Mouse (Mus musculus) left cerebral cortex, adult 18-20 months (tissue): ENCODE data around the gene Foxo3. TPM values are rescaled to one million over a fixed set of nuclear protein-coding genes. Genes with fewer than 3 reads are reported as not detected.
A peak's percentile ranks its signal among the peaks of the same experiment; 100 is the strongest.

Experiments
- DNase-seq, 2 experiments: peaks; one replicate each; pipeline ENCODE4 v3.0.0; 2021 to 2022; ENCODE audit warnings: low spot score in 2 of 2, mixed read lengths in 1 of 2
- total RNA-seq, 2 experiments: library from RNA; stranded (reverse); gene quantifications; 2 replicates each; pipeline ENCODE4 v1.2.3; 2021

Gene Foxo3
- total RNA-seq, 2 experiments from 2014 or later, result 71.8 to 72.4 TPM

DNA sequence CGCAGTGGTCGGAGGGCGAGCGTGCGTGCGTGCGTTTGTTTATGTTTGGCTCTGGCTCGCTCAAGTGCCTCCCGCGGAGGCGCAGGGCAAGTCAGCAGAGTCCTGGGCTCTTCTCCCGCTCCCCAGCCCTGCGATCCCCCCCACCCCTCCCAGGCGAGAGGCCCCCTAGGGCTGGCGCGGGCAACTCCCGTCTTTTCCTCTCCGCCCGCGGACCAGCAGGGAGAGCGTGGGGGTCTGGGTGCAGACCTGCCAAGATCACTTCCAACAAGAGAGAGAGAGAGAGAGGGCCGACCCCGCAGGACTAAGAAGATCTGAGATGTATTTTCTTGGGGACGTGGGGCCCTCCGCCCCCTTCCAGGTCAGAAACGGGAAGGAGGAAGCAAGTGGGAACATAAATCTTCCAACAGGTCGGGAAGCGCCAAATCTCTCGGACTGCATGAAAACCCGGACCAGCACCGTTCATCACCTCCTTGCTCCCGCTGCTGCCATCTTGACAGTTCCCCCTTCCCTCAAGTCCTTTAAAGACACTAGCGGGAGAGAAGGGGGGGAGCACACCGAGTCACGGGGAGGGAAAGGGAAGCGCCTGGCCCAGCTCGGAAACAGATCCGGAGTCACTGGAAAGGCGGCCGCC is 569 bp downstream of the Foxo3 start:
- DNase-seq, result peak in 1 of 2 experiments; percentile 33

DNA sequence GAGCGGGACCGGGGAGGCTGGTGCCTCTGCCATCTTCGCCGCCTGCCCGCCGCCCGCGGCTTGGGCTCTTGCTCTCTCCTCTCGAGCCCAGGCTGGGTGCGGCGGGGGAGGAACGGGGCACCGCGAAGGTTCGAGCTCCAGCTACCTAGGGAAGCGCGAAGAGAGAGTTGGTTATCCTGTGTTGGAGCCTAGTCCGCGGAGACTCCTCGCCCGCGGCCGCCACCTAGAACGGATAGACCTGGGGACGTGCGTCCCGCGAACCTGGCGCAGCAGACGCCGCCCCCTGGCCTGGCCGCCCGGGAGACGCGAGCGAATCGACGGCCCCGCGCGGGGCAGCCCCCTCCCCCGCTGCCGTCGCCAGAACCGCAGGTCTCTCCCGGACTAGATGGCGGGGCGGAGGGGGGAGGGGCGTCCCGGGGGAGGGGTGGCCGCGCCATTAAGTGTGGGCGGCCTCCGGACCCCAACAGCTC is 1.1 kb downstream of the Foxo3 start:
- DNase-seq, result peak; percentile 44 to 51

DNA sequence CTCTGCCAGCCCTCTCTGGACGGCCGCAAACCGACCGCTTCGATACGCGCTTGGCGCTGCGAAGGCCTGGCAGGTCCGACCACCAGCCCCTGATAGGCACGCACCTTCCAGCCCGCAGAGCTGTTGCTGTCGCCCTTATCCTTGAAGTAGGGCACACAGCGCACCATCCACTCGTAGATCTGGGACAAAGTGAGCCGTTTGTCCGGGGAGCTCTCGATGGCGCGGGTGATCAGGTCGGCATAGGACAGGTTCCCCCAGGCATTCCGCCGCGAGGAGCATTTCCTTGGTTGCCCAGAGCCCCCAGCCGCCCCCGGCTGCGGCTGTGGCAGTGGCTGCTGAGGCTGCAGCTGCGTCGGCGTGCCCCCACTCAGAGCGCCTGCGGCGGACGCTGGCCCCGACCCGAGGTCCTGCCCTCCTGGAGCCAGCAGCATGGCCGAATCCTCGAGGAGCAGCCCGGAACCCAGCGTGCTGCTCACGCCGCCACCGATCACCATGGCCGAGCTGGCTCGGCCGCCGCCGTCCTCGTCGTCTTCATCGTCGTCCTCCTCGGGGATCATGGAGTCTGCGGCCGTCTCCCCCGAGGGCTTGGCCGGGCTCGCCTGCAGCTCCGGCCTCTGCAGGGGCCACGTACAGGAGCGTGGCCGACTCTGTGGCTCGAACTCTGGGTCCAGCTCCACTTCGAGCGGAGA is 1.7 kb downstream of the Foxo3 start:
- DNase-seq, result peak; percentile 19 to 24

DNA sequence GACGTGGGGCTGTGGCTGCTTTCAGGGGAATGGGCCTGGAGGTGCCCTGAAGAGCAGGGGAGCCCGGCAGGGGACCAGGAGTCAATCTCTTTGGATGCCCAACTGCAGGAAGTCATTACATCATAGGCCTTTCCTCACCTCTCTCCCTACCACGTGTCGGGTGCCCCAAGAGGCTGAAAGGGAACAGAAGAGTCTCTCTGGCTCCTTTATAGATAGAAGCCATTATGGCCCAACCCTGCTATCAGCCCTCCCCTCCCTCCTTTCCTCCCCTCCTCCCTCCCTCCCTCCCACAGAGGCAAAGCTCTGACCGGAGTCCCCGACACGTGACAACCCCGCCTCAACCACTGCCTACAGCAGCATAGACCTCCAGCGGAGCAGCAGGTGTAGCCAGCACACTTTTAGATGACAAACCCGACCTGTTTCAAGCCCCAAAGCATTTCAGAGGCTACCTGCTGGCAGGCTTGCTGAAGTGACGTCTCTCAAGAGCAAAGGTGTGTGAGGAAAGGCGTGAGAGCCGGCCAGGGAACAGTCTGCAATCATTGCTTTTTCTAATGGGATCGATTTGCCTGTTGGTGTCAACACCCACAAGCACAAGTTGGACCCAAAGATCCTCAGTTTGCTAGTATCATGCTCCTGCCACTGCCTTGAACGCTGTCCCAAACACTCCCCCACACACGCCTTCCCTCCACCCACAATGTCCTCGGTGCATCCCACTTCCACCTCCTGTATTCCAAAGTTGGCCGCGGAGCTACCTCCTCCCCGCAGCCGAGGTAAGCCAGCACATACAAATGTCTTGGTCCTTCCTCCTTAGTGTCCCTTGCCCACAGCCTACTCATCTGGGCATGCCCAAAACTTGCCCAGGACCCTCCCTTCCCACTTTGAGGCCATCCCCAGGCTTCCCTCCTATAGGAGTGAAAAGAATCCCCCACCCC is 2.5 kb downstream of the Foxo3 start:
- DNase-seq, result peak; percentile 36 to 44

DNA sequence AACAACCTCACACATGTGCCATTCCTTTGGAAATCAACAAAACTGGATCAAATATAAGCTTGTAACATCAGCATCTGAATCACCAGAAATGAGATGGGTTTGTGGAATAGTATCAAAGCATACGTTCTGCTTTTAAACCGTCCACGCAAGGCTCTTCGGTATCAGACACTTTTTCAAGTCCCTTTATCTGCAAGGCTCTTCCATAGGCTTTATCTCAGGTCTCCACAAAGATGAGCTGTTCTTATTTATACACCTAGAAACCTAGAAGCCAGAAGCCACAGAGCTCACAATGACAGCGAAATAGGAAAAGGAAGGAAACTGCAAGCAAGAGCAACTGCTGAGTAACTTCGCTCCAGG is 3.2 kb downstream of the Foxo3 start:
- no peak for DNase-seq

DNA sequence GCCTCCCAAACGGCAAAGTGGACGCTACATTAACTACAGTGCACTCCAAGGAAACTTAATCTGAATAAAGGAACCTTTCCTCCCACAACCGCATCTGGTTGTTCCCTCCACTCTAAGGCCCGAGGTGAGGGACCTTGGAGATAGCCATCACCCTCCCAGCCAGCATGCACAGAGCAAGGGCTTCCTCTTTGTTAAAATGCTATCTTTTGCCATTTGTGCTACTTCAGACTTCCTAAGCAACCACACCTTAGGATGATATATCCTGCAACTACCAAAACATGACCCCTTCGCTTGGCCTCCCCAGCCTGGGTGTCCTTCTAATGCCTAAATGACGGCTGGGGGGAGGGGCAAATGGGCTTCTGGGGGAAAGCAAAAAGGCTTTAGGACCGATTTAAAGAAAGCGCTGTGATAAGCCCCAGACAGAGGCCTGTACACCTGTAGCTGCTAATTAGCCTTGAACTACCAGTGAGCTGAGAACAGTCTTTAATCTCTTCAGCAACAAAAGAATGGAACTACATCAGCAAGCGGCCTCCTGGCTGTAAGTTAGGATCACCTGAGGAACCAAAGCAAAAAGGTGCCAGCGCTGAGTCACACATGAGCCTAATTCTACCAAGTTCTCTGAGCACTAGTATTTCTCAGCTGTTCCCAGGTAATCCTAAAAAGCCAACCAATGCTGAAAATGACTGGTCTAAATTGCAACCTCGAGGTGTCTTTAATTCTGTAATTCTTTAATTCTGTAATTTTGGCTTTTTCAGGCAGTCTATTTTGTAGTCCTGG is 4.9 kb downstream of the Foxo3 start:
- DNase-seq, result no peak

DNA sequence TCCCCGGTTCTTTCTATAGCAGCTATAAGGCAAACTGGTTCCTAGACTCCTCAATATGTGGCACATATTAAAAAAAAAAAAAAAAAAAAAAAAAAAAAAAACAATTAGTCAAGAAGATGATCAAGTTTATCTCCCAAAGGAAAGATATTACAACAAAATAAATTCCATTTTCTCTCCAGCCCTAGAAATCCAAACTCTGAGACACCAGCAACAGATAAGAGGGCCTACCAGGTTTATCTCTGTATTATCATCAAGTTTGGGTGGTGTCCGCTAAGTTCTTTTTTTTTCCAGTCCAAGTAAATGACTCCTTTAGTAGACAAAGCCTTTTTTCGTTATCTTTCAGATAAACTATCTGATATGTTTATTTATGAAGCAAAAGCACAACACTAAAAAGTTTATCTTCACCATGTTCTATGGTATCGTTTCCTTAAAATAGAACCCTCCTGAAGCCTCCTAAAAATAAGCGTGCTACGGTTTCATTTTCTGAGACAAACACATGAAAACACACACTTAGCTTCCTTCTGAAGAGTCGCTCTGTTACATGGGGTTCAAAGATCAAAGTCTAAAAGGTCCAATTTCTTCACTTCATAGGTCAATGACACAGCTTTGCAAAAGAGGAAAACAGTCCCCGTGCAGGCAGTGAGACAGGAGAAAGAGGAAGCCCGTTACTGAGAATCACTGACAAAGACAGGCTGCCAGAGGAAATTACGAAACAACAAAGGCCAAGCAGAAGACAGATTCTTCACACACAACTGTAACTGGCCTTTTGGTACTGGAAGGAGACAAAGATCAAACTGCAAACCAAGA is 6.1 kb downstream of the Foxo3 start:
- DNase-seq, result no peak

DNA sequence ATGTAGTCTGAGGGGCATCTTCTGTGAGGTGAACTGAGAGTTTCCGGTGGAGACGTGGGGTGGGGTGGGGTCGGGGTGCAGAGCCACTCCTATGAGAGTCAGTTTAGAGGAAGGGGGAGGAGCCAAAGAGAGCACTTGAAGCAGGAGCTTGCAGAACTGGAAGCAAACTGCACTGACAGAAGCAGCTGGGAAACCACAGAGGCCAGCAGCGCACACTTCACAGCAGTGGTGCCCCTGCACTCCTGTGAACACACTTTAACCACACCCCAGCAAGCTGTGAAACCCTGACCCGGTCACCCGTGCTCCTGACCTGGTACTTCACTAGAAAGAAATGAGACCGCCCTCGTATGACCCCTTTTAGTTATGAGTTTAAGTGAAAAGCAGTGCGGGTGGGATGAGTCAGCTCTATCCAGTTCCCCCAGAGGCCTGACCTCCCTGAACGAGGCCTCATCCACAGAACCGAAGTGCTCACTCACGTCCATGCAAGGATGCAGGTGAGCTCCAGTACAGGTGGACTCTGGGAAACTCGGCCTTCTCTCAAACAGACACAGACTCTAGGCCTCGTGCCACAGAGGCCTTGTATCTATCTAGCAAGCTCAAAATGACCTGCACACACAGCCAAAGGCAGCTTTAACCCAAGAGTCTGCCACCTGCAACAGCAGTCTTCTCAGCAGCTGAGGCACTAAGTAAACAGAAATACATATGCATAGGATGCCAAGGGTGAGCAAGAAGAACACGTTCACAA is 7.1 kb downstream of the Foxo3 start:
- no peak for DNase-seq

DNA sequence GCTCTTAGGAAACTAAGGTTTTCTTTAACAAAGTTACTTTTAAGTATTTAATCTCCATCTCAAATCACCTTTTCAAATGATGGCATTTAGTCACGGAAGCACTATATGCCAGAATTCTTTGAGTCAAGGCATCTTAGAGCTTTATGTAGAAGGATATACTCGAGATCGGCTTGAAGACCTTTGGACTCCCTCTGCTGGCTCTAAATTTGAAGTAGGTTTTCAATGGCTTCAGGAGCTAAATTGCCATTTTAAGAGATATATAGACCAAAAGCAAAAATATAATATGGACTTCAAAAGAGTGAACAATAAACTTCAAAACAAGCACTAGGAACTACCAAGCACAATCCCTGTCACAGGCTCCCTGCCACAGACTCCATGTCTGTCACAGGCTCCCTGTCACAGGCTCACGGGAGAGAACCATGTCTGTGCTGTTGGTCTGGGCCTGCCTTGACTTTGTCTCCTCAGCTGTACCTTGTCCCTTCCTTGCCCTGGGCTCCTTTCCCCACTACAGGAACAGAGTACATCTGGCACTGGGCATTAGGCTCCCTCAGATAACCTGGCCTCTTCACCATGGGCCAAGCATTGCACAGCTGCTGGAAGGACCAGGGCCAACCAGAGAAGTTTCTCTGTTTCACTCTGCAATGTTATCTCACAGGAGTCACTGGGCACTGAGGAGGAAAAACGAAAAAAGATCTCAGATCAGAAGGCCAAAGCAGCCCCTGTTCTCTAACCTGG is 8.6 kb downstream of the Foxo3 start:
- DNase-seq, result no peak

DNA sequence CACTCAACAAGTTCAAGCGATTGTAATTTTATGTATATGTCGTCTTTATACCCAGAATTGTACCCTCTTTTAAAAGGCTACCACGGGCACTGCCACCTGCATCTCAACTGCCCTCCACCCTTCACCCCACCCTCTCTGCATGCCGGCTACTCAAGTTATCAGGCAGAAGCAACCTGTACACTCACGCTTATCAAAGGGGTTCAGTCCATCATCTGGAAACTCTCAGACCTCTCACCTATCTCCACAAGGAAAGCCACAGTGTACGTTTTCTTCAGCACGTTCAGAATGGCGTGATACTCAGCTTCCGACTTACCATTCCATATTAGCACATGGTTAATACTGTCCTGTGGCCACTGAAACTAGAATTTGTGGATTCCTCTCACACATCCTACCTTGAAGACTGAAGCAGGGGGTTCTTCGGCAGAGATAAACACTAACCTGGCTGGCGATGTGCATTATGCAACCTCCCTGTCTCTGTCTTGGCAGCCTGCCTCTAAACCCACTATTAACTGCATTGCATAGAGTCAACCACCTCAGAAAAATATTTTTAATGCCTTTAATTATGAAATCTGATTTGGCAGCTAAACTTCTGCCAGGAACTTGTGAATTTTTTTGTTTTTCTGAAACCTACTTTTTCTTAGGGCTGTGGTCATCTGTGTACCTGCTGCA is 11.4 kb downstream of the Foxo3 start:
- no peak for DNase-seq

DNA sequence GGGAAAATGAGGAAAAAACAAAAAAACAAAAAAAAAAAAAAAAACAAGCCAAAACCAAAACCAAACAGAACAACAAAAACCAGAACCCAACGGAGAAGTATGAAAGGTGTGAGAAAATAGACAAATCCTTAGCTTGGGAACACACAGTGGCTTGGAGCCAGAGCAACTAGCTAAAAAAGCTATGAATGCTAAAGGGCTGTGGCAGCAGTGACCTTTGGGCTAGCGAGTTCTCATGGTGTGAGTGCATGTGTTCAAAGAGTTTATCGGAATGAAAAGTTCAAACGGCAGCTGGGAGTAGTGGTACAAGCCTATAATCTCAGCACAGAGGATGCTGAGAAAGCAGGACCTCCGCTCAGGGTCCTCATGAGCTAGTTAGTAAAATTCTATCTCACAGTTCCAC is 12.4 kb downstream of the Foxo3 start:
- DNase-seq, result no peak

DNA sequence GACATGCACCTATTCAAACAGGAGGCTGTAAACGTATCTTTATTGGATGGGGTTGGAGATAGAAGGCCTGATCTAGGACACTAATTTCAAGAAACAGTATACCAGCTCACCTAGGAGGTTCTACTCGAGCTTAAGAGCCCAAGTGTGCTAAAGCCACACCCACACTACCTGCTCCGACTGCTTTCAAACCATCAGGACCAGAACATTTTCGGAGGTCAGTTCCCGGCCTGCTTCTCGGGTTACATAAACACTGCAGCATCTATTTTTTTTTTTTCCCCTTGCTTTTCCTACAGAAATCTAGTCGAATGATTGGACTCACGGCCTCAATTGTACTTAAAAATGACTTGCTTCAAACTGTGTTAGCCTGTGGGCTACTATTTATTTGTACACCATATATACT is 12.9 kb downstream of the Foxo3 start:
- DNase-seq, result no peak

DNA sequence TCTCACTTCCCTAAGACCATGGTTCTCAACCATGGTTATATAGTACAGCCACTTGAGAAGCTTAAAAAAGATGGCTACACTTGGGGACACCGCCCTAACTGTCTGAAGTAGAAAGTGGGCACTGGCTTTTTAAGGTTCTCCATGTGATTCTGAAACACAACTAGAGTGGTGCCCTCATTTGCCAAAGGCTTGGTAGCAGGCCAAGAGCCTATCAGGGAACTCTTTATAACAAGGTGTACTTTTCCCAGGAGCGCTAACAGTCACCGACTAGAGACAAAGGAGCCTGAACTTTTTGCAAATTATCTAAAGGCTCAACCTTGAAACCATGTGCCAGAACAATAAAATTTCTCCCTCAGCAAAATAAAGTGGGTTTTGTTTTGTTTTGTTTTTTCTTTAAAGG is 14.5 kb downstream of the Foxo3 start:
- DNase-seq, result no peak

DNA sequence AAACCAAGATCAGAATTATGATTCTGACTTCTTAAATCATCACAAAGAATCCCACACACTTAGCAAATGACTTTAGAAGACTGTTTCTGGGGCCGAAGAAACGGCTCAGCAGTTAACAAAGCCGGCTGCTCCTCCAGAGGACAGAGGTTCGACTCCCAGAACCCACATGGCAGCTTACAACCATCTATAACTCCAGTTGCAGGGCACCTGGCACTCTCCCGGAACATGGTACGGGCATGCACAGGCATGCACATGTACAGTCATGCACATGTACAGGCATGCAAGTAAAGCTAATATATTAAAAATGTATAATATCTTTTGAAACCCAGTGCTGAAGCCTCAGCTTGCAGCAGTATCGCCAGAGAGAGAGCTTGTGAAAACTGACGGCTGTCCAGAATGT is 15.5 kb downstream of the Foxo3 start:
- no peak for DNase-seq

DNA sequence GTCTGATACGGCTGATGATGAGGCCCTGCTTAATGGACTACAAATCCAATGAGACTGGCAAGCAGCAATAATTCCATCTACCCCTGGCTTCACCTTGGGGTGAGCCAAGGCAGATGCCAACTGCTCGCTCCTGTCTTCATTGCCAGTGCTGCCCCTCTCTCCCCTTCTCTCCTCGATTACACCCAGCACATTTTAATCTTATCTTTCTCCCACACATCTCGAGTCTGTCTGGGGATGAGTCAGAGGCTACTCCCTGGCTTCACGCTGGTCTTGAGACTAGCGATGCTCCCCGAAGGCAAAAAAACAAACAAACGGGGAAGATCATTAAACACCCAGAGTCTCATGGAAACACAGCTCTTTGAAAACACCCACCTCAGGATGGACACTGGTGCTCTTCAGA is 16.0 kb downstream of the Foxo3 start:
- DNase-seq, result no peak

DNA sequence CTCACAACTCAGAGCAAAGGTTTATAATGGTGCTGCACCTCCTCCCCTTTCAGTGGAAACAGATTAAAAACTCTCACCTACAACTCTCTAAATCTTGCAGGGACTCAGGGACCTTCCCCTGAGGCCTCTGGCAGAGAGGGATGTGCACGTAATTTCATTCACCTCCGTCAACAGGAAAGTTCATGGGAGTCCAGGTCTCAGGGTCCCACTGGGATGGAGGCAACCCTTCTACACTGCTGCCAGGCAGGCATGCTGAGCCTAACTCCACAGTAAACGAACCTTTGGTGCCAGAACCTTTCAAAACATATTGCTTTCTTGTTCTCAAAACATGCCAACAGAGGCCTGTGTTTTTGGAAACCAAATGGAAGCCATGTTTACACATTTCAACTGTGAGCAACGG is 17.0 kb downstream of the Foxo3 start:
- no peak for DNase-seq

DNA sequence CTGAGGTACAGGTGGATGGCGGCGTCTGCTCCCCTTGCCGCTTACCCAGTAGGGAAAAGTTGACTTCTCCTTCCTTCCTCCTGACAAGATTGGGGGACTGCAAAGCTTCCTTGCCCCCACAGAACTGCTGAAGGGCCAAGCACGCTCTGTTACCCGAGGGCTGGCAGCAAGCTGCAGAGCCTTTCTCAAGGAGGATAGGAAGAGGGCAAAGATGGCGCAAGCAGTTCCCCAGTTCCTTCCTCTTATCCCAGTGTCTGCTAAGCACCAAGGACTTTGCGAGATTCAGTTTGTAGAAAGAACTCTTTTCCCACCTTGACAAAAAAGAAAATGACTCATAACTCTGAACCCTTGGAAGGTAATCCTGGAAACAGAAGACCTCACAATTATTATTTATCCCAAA is 18.6 kb downstream of the Foxo3 start:
- no peak for DNase-seq

DNA sequence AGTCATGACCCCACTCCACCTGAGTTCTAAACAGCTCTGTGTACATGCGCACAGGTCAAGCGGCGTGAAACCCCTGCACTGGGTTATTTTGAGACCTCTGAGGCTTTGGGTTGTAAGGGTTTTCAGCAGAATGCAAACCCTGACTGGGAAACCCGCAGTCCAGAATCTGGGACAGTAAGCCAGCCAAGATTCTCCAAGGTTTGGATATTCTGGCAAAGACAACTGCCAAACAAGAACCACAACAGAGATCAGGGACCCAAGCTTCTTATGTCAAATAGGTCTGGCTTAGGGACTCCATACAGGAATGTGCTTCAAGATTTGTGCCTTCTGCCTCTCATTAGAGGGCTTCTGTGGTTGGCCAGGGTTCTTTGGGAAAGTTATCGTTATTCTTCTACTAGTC is 21.8 kb downstream of the Foxo3 start:
- DNase-seq, result no peak
